Mouse (Mus musculus): ENCODE results near the gene Atp13a4. TPM values are rescaled to one million over a fixed set of nuclear protein-coding genes. Genes with fewer than 3 reads are reported as not detected.

Gene Atp13a4
- polyA plus RNA-seq, 1 experiment from 2014 or later, result 1.4 TPM

DNA sequence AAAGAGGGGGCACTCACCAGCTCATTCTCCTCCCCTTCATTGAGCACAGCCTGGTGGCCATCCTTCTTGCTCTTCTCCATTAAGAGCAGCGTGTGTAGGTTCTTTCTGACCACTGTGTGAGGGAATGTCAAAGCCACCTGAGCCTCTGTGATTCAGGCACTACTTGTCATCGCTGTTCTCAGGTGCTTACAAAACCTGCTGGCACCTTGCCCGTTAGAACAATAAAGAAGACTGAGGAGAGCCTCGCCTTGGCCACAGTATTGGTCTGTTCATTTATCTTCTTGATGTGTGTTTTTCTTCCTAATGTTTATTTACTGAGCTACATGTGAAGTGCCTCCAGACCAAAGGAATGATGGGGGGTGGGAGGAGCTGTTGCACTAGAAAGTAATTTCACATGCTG is 166.2 kb downstream of the Atp13a4 start, which contains the start of gene Atp13a5:
Gene Atp13a5, minus strand, starts transcription at position 275 of the 400 bp plus-strand sequence.
- Histone ChIP-seq H3K4me2 (ENCODE audit: low read depth, low read length) (no peak within 1 kb of the TSS), H3K9ac (ENCODE audit: low read length) (no peak within 1 kb of the TSS), H3K4me3 (ENCODE audit: low read length) (no peak within 1 kb of the TSS), H3K27ac (ENCODE audit: low read length) (no peak within 1 kb of the TSS), H3K4me1 (replicated peaks; ENCODE audit: control insufficient read depth, insufficient read depth, low read length) (no peaks in the 10 kb centered on the region), H3K27me3 (ENCODE audit: control insufficient read depth, insufficient read depth, low read depth, low read length) (no peaks in the 10 kb centered on the region), H3K36me3 (ENCODE audit: control insufficient read depth, insufficient read depth, low read length) (no peaks in the 10 kb centered on the region), H3K9me3 (ENCODE audit: control insufficient read depth, low read length) (no peaks in the 10 kb centered on the region)
- peak; percentile 49; the same call in 1 of the 2 replicates for ATAC-seq (ENCODE audit: low read depth)
- 28% methylated on average over 4 of the region's 4 CpGs for WGBS

GRCm38 (mm10) chr16:29374636-29375035 is 170.0 kb downstream of the Atp13a4 start:
- no peak overlapping the region for H3K27ac ChIP-seq (ENCODE audit: low read length)
- H3K4me3 ChIP-seq (ENCODE audit: low read length), result no peak overlapping the region
- WGBS, result 72% methylated on average over 8 of the region's 8 CpGs
- H3K9ac ChIP-seq (ENCODE audit: low read length), result no peak overlapping the region
- H3K4me1 ChIP-seq (replicated peaks; ENCODE audit: control insufficient read depth, insufficient read depth, low read length), result no peaks in the 10 kb centered on the region
- H3K4me2 ChIP-seq (ENCODE audit: low read depth, low read length), result no peak overlapping the region
- no peak for ATAC-seq (ENCODE audit: low read depth)
- H3K27me3 ChIP-seq (ENCODE audit: control insufficient read depth, insufficient read depth, low read depth, low read length), result no peaks in the 10 kb centered on the region
- no peaks in the 10 kb centered on the region for H3K36me3 ChIP-seq (ENCODE audit: control insufficient read depth, insufficient read depth, low read length)
- no peaks in the 10 kb centered on the region for H3K9me3 ChIP-seq (ENCODE audit: control insufficient read depth, low read length)

Other genes starting within 250 kb of the Atp13a4 start
- gene Atp13a5, start 166.1 kb downstream of the Atp13a4 start, polyA plus RNA-seq (2015; fragmentation: Nextera tagmentation; extraction: Ambion mirVana), result not detected in 2 replicates
- 29.6 and 31.4 TPM in 2 replicates for gene Opa1, start 34.5 kb upstream of the Atp13a4 start, polyA plus RNA-seq (2015; fragmentation: Nextera tagmentation; extraction: Ambion mirVana)

Data from lung, embryonic 16.5 days (tissue).